In the genomic region with DNA sequence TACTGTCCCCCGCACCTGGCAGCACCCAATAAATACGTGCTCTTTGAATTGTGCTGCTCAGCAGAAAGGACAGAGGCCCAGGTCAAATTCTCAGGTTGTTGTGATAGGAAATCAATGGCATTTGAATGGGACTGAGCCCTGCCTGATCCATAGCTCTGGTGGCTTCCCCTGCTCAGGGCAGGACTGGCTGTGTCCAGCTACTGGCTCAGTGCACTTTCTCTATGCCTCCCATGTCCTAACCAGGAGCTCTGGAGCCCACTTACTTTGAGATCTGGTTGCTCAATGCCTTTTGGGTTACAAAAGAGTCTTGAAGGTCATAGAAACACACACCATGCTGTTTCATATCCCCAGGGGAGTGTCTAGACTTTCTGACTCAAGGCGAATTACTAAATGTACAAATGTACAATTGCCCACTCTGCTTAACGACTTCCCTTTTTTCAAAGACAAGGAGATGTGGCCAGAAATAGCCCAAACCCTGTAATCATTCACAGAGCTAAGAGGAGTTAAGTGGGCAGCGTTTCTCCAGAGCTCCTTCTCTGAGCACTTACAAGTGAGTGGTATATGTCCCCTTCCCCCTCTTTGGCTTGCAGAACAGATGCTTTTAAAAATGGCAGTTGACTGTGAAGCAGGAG, we compare ENCODE assay signal across 12 mouse cellular contexts.
A peak's percentile ranks its signal among the peaks of the same experiment; 100 is the strongest.
DNase-seq lines count a peak whose midpoint lies in the region; TF ChIP-seq lines count a peak whose summit lies in the region.
"Had no signal": no experiment of that assay in that cellular context is flagged by ENCODE, and none has a peak within 500 bp of the region (broad histone marks: within the 10 kb centered on the region; RNA-seq: fewer than 3 reads in every experiment).

No protein-coding gene starts in this region.

- H3K4me3 ChIP-seq in midbrain, embryonic 10.5 days: no peak overlapping the region
- H3K4me3 ChIP-seq: forebrain, embryonic 13.5 days had no signal

- TF ChIP-seq POLR2A in brain, embryonic 14.5 days (IDR thresholded peaks at IDR 0.05; ENCODE audit: borderline replicate concordance, extremely low read depth, insufficient read depth, insufficient read length, poor library complexity, severe bottlenecking): no peak

- peak; percentile 12 for DNase-seq in heart, adult 8-10 months (ENCODE audit: low spot score)
- no peak for DNase-seq in heart, postnatal 36 days
- peak; percentile 87 for DNase-seq in 416B (ENCODE audit: low read depth)
- peak; percentile 44 for DNase-seq in brain, embryonic 14.5 days (ENCODE audit: low read depth)
- peak; percentile 86 for DNase-seq in lung, postnatal 25 days (ENCODE audit: low spot score)
- DNase-seq in midbrain, embryonic 10.5 days (ENCODE audit: low spot score): no peak
- DNase-seq in layer of hippocampus, adult 9-11 months: no peak
- no peak for DNase-seq in spleen, adult 18-20 months
- DNase-seq: adrenal gland, adult 2 months; left cerebral cortex, postnatal 4 days had no signal

- WGBS in midbrain, embryonic 10.5 days: 77% methylated on average over 5 of the region's 5 CpGs

- intact Hi-C loops in heart, postnatal 36 days (cut with DNase I): no loop called here

- H3K36me3 ChIP-seq in midbrain, embryonic 10.5 days: no peaks in the 10 kb centered on the region

- H3K4me1 ChIP-seq in midbrain, embryonic 10.5 days: no peaks in the 10 kb centered on the region

- H3K9me3 ChIP-seq in midbrain, embryonic 10.5 days (replicated peaks): no peaks in the 10 kb centered on the region
- H3K9me3 ChIP-seq: forebrain, embryonic 13.5 days had no signal

- no peak overlapping the region for H3K27ac ChIP-seq in midbrain, embryonic 10.5 days (replicated peaks)
- H3K27ac ChIP-seq: forebrain, embryonic 13.5 days; hindbrain, postnatal 0 days had no signal

- H3K27me3 ChIP-seq in midbrain, embryonic 10.5 days (ENCODE audit: low read depth, poor library complexity, severe bottlenecking): no peaks in the 10 kb centered on the region
- H3K27me3 ChIP-seq: forebrain, embryonic 13.5 days had no signal

- TF ChIP-seq CTCF in brain, embryonic 14.5 days (IDR thresholded peaks at IDR 0.05; ENCODE audit: borderline replicate concordance, extremely low read depth, insufficient read depth, insufficient read length): no peak

Comparison
In these comparisons a context has a peak if more than half of its experiments do, and no peak if none do; other contexts are left out.
1. DNase-seq: peak in heart, adult 8-10 months (single experiment), 416B (single experiment), brain, embryonic 14.5 days (single experiment) and lung, postnatal 25 days (single experiment); none in heart, postnatal 36 days (0 of 2), midbrain, embryonic 10.5 days (single experiment), layer of hippocampus, adult 9-11 months (single experiment) and spleen, adult 18-20 months (0 of 2).